In the genomic region with DNA sequence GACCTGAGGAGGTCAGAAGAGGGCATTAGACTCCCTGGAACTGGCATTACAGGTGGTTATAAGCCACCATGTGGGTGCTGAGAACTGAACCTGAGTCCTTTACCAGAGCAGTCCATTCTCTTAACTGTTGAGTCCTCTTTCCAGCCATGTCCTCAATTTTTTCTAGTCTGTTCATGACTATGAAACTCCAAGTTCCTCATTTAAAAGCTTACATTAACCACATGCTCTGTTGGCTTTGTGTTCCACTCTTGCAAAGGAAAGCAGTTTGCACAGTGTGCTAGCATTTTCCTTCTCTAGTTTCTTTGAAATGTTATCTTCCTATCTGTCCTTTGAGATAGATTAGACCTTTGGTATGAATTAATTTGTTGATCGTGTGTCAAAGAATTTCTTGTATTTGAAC, we compare ENCODE assay signal across 17 mouse cellular contexts. TPM values are rescaled to one million over a fixed set of nuclear protein-coding genes. Genes with fewer than 3 reads are reported as not detected.
"Had no signal": no experiment of that assay in that cellular context is flagged by ENCODE, and none has a peak within 500 bp of the region (broad histone marks: within the 10 kb centered on the region; RNA-seq: fewer than 3 reads in every experiment).

No protein-coding gene starts in this region.

- ATAC-seq: lung, postnatal 0 days; midbrain, embryonic 13.5 days; midbrain, embryonic 15.5 days had no signal

- H3K4me2 ChIP-seq: lung, embryonic 15.5 days; midbrain, embryonic 11.5 days; midbrain, embryonic 13.5 days; midbrain, embryonic 15.5 days; neural tube, embryonic 12.5 days had no signal

- H3K4me3 ChIP-seq: lung, embryonic 15.5 days; megakaryocyte, embryonic 14.5 days; midbrain, embryonic 13.5 days; midbrain, embryonic 15.5 days; neural tube, embryonic 12.5 days had no signal

- H3K9me3 ChIP-seq: lung, embryonic 15.5 days; midbrain, embryonic 13.5 days; midbrain, embryonic 15.5 days; neural tube, embryonic 12.5 days had no signal

- H3K27me3 ChIP-seq: lung, embryonic 15.5 days; megakaryocyte, embryonic 14.5 days; midbrain, embryonic 13.5 days; midbrain, embryonic 15.5 days; neural tube, embryonic 12.5 days had no signal

- DNase-seq: lung, adult 18-20 months; lung, postnatal 14 days; lung, postnatal 36 days; right cerebral cortex, postnatal 14 days; spleen, adult 18-20 months; thymus, adult 18-20 months; thymus, postnatal 14 days; thymus, postnatal 36 days had no signal

- H3K36me3 ChIP-seq: lung, embryonic 15.5 days; midbrain, embryonic 13.5 days; midbrain, embryonic 15.5 days; neural tube, embryonic 12.5 days had no signal

- H3K9ac ChIP-seq: liver, embryonic 14.5 days; lung, embryonic 15.5 days; midbrain, embryonic 13.5 days; midbrain, embryonic 15.5 days; neural tube, embryonic 12.5 days had no signal

- H3K4me1 ChIP-seq: lung, embryonic 15.5 days; megakaryocyte, embryonic 14.5 days; midbrain, embryonic 13.5 days; midbrain, embryonic 15.5 days; neural tube, embryonic 12.5 days had no signal

- H3K27ac ChIP-seq: liver, embryonic 14.5 days; lung, embryonic 15.5 days; macrophage; midbrain, embryonic 13.5 days; midbrain, embryonic 15.5 days; neural tube, embryonic 12.5 days had no signal

RNA-seq across cellular contexts. Expression of a gene that starts 57.3 kb away (rescaled TPM):
- polyA plus RNA-seq: macrophage had no signal
